ENCODE assay signal across 10 mouse cellular contexts in the genomic region with DNA sequence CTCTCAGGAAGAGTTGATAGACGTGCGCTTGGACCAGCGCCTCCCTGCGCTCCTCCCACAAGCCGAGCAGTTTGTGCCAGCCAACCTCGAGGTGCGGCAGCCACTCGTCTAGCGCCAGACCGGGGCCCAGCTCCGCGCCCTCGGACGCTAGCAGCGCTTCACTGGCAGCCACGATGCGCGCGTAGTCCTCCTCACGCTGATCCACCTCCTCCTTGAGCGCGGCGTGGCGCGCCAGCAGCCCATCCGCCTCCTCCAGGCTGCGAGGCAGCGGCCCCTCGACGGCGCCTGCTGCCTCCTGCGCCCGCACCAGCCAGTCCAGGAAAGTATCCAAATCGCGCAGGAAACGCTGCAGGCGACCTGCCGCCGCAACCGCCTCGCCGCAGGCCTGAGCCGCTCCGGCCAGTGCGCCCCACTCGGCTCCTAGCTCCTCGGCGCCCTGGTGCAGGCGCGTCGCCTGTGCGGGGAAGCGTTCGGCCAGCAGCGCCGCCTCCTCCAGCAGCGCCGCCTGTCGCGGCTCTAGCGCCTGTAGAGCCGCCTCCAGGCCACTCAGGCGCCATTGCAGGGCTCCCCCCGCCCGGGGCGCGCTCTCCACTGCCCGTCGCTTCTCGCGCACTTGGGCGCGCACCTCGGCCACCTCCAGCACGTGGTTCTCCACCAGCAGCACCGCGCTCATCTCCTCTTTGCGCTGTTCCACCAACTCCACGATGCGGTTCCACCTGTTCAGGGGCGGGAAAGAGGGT. TPM values are rescaled to one million over a fixed set of nuclear protein-coding genes. Genes with fewer than 3 reads are reported as not detected.
DNase-seq lines count a peak whose midpoint lies in the region; ATAC-seq and TF ChIP-seq lines count a peak whose summit lies in the region.
"Had no signal": no experiment of that assay in that cellular context is flagged by ENCODE, and none has a peak within 500 bp of the region (broad histone marks: within the 10 kb centered on the region; RNA-seq: fewer than 3 reads in every experiment).

No protein-coding gene starts in this region.

- WGBS in heart, embryonic 12.5 days, result 5% methylated on average over 74 of the region's 81 CpGs
- WGBS in forebrain, embryonic 11.5 days, result 8% methylated on average over 81 of the region's 81 CpGs
- WGBS in limb, embryonic 12.5 days, result 6% methylated on average over 81 of the region's 81 CpGs

- peak overlapping the region; percentile 21 for H3K4me3 ChIP-seq in heart, embryonic 12.5 days
- H3K4me3 ChIP-seq in ES-Bruce4 (ENCODE audit: low read depth, low read length), result peak overlapping the region; percentile 57
- H3K4me3 ChIP-seq in forebrain, embryonic 11.5 days (ENCODE audit: low read depth, low read length), result no peak overlapping the region
- H3K4me3 ChIP-seq in limb, embryonic 12.5 days (replicated peaks), result peak overlapping the region; percentile 25

- TF ChIP-seq POLR2A in ES-Bruce4 (IDR thresholded peaks at IDR 0.05; ENCODE audit: insufficient read depth, low read length), result no peak

- H3K4me2 ChIP-seq in heart, embryonic 12.5 days, result peak overlapping the region; percentile 51
- peak overlapping the region; percentile 21; the same call in 1 of the 2 replicates for H3K4me2 ChIP-seq in forebrain, embryonic 11.5 days (ENCODE audit: low read depth, low read length, severe bottlenecking)
- peak overlapping the region; percentile 37 for H3K4me2 ChIP-seq in limb, embryonic 12.5 days

- TF ChIP-seq CTCF in ES-Bruce4 (IDR thresholded peaks at IDR 0.05; ENCODE audit: low read depth, low read length), result no peak

- H3K9ac ChIP-seq in heart, embryonic 12.5 days, result no peak overlapping the region
- H3K9ac ChIP-seq in ES-Bruce4 (ENCODE audit: low read depth, poor library complexity, severe bottlenecking), result peak overlapping the region; percentile 68
- no peak overlapping the region for H3K9ac ChIP-seq in forebrain, embryonic 11.5 days (ENCODE audit: low read length)
- no peak overlapping the region for H3K9ac ChIP-seq in limb, embryonic 12.5 days (replicated peaks)

- H3K36me3 ChIP-seq in heart, embryonic 12.5 days, result no peaks in the 10 kb centered on the region
- no peaks in the 10 kb centered on the region for H3K36me3 ChIP-seq in ES-Bruce4 (ENCODE audit: control insufficient read depth, insufficient read depth, low read length, poor library complexity, severe bottlenecking)
- H3K36me3 ChIP-seq in forebrain, embryonic 11.5 days (ENCODE audit: control insufficient read depth, insufficient read depth, low read length), result no peaks in the 10 kb centered on the region
- H3K36me3 ChIP-seq in limb, embryonic 12.5 days, result no peaks in the 10 kb centered on the region

- no peak for TF ChIP-seq EP300 in ES-Bruce4 (IDR thresholded peaks at IDR 0.05; ENCODE audit: insufficient read depth, low read depth, low read length)

- DNase-seq in heart, adult 9 months (ENCODE audit: low spot score in 2 of 2), result no peak
- peak; percentile 55 for DNase-seq in forebrain, embryonic 11.5 days (ENCODE audit: low spot score)
- no peak for DNase-seq in spleen, postnatal 14 days (ENCODE audit: low spot score in 2 of 2)

- ATAC-seq in heart, embryonic 12.5 days (ENCODE audit: insufficient number of reproducible peaks, low FRiP score), result no peak
- ATAC-seq in forebrain, embryonic 11.5 days (replicated peaks; ENCODE audit: low FRiP score), result no peak
- ATAC-seq in limb, embryonic 12.5 days (ENCODE audit: insufficient number of reproducible peaks, insufficient read depth, low FRiP score, low TSS enrichment, low read depth), result no peak
- no peak for ATAC-seq in megakaryocyte-erythroid progenitor cell, adult 5-6 weeks (replicated peaks; ENCODE audit: low FRiP score, low TSS enrichment, poor library complexity, severe bottlenecking)
- ATAC-seq in erythroblast, adult 5-6 weeks (replicated peaks; ENCODE audit: low FRiP score, poor library complexity, severe bottlenecking), result no peak
- ATAC-seq: CD4-positive, CD25-positive, alpha-beta regulatory T cell, adult 4 months had no signal

- H3K4me1 ChIP-seq in heart, embryonic 12.5 days (replicated peaks), result peaks cover 17% of the 10 kb centered on the region
- H3K4me1 ChIP-seq in ES-Bruce4 (ENCODE audit: control insufficient read depth, insufficient read depth, low read length), result no peaks in the 10 kb centered on the region
- H3K4me1 ChIP-seq in forebrain, embryonic 11.5 days (replicated peaks; ENCODE audit: control insufficient read depth, insufficient read depth, low read length), result peaks cover 2% of the 10 kb centered on the region
- peaks cover 21% of the 10 kb centered on the region for H3K4me1 ChIP-seq in limb, embryonic 12.5 days (replicated peaks)

- H3K27ac ChIP-seq in heart, embryonic 12.5 days (ENCODE audit: poor library complexity, severe bottlenecking), result no peak overlapping the region
- H3K27ac ChIP-seq in ES-Bruce4 (ENCODE audit: insufficient read depth, low read length), result no peak overlapping the region
- H3K27ac ChIP-seq in forebrain, embryonic 11.5 days (ENCODE audit: low read depth, low read length), result no peak overlapping the region
- no peak overlapping the region for H3K27ac ChIP-seq in limb, embryonic 12.5 days

- peaks cover 7% of the 10 kb centered on the region for H3K9me3 ChIP-seq in heart, embryonic 12.5 days (replicated peaks)
- H3K9me3 ChIP-seq in ES-Bruce4 (replicated peaks; ENCODE audit: control insufficient read depth, insufficient read depth, low read length, poor library complexity, severe bottlenecking), result no peaks in the 10 kb centered on the region
- peaks cover 5% of the 10 kb centered on the region; the same call in 1 of the 2 replicates for H3K9me3 ChIP-seq in forebrain, embryonic 11.5 days (ENCODE audit: control insufficient read depth, low read length)
- H3K9me3 ChIP-seq in limb, embryonic 12.5 days, result peaks cover 16% of the 10 kb centered on the region

- peaks cover 98% of the 10 kb centered on the region for H3K27me3 ChIP-seq in heart, embryonic 12.5 days (replicated peaks)
- H3K27me3 ChIP-seq in ES-Bruce4 (ENCODE audit: control insufficient read depth, insufficient read depth, low read length, poor library complexity, severe bottlenecking), result no peaks in the 10 kb centered on the region
- H3K27me3 ChIP-seq in forebrain, embryonic 11.5 days (ENCODE audit: control insufficient read depth, insufficient read depth, low read length), result peaks cover 66% of the 10 kb centered on the region
- H3K27me3 ChIP-seq in limb, embryonic 12.5 days, result peaks cover 98% of the 10 kb centered on the region

RNA-seq across cellular contexts. Expression of gene Sptbn4, which starts 43.1 kb away (rescaled TPM):
- polyA plus RNA-seq in heart, embryonic 12.5 days (2016; fragmentation: Nextera tagmentation; extraction: Ambion mirVana), result 0.26 TPM in 2 replicates
- 6.0 and 7.3 TPM in 2 replicates for polyA plus RNA-seq in ES-Bruce4 (2011; ENCODE audit: insufficient read depth, insufficient read length, low read depth, missing spikeins)
- polyA plus RNA-seq in forebrain, embryonic 11.5 days (2014; fragmentation: Nextera tagmentation; extraction: Ambion mirVana), result 0.19 and 0.28 TPM in 2 replicates
- polyA plus RNA-seq in limb, embryonic 12.5 days (2016; fragmentation: Nextera tagmentation; extraction: Ambion mirVana), result 0.26 and 0.41 TPM in 2 replicates
- 0.09 and 0.37 TPM in 2 replicates for total RNA-seq in megakaryocyte-erythroid progenitor cell, adult 5-6 weeks (2014; fragmentation: Nextera tagmentation)
- total RNA-seq in megakaryocyte-erythroid progenitor cell, adult 5-6 weeks (2017), result 0.15 TPM in 1 of 2 replicates, not detected in the other
- total RNA-seq in erythroblast, adult 5-6 weeks (2015; ENCODE audit: low replicate concordance), result 0.42 TPM in 1 of 2 replicates, not detected in the other
- total RNA-seq in erythroblast, adult 5-6 weeks (2017; ENCODE audit: low replicate concordance), result 0.17 and 0.28 TPM in 2 replicates

RNA-seq across cellular contexts. Expression of gene Blvrb, which starts 43.4 kb away (rescaled TPM):
- polyA plus RNA-seq in heart, embryonic 12.5 days (2016; fragmentation: Nextera tagmentation; extraction: Ambion mirVana), result 68.4 and 82.4 TPM in 2 replicates
- 44.1 and 44.3 TPM in 2 replicates for polyA plus RNA-seq in ES-Bruce4 (2011; ENCODE audit: insufficient read depth, insufficient read length, low read depth, missing spikeins)
- 34.4 and 38.0 TPM in 2 replicates for polyA plus RNA-seq in forebrain, embryonic 11.5 days (2014; fragmentation: Nextera tagmentation; extraction: Ambion mirVana)
- polyA plus RNA-seq in limb, embryonic 12.5 days (2016; fragmentation: Nextera tagmentation; extraction: Ambion mirVana), result 34.1 and 38.8 TPM in 2 replicates
- 667 and 741 TPM in 2 replicates for total RNA-seq in megakaryocyte-erythroid progenitor cell, adult 5-6 weeks (2014; fragmentation: Nextera tagmentation)
- 183 and 213 TPM in 2 replicates for total RNA-seq in megakaryocyte-erythroid progenitor cell, adult 5-6 weeks (2017)
- 379 and 403 TPM in 2 replicates for total RNA-seq in erythroblast, adult 5-6 weeks (2015; ENCODE audit: low replicate concordance)
- 431 and 604 TPM in 2 replicates for total RNA-seq in erythroblast, adult 5-6 weeks (2017; ENCODE audit: low replicate concordance)

RNA-seq across cellular contexts. Expression of gene Gm20479, which starts 47.2 kb away (rescaled TPM):
- polyA plus RNA-seq in heart, embryonic 12.5 days (2016; fragmentation: Nextera tagmentation; extraction: Ambion mirVana), result 1.2 and 1.5 TPM in 2 replicates
- polyA plus RNA-seq in ES-Bruce4 (2011; ENCODE audit: insufficient read depth, insufficient read length, low read depth, missing spikeins), result 15.8 and 17.1 TPM in 2 replicates
- not detected in 2 replicates for polyA plus RNA-seq in forebrain, embryonic 11.5 days (2014; fragmentation: Nextera tagmentation; extraction: Ambion mirVana)
- polyA plus RNA-seq in limb, embryonic 12.5 days (2016; fragmentation: Nextera tagmentation; extraction: Ambion mirVana), result 0.42 TPM in 1 of 2 replicates, not detected in the other
- total RNA-seq in megakaryocyte-erythroid progenitor cell, adult 5-6 weeks (2014; fragmentation: Nextera tagmentation), result not detected in 2 replicates
- not detected in 2 replicates for total RNA-seq in megakaryocyte-erythroid progenitor cell, adult 5-6 weeks (2017)
- total RNA-seq in erythroblast, adult 5-6 weeks (2015; ENCODE audit: low replicate concordance), result not detected in 2 replicates
- not detected in 2 replicates for total RNA-seq in erythroblast, adult 5-6 weeks (2017; ENCODE audit: low replicate concordance)
- polyA plus RNA-seq: CD4-positive, CD25-positive, alpha-beta regulatory T cell, adult 4 months; neural tube, embryonic 14.5 days had no signal

RNA-seq across cellular contexts. Expression of gene Shkbp1, which starts 48.6 kb away (rescaled TPM):
- 35.4 and 39.4 TPM in 2 replicates for polyA plus RNA-seq in heart, embryonic 12.5 days (2016; fragmentation: Nextera tagmentation; extraction: Ambion mirVana)
- 43.6 and 44.5 TPM in 2 replicates for polyA plus RNA-seq in ES-Bruce4 (2011; ENCODE audit: insufficient read depth, insufficient read length, low read depth, missing spikeins)
- polyA plus RNA-seq in forebrain, embryonic 11.5 days (2014; fragmentation: Nextera tagmentation; extraction: Ambion mirVana), result 64.3 and 67.6 TPM in 2 replicates
- polyA plus RNA-seq in limb, embryonic 12.5 days (2016; fragmentation: Nextera tagmentation; extraction: Ambion mirVana), result 59.5 and 59.9 TPM in 2 replicates
- 39.2 and 72.7 TPM in 2 replicates for total RNA-seq in megakaryocyte-erythroid progenitor cell, adult 5-6 weeks (2014; fragmentation: Nextera tagmentation)
- total RNA-seq in megakaryocyte-erythroid progenitor cell, adult 5-6 weeks (2017), result 20.6 and 35.1 TPM in 2 replicates
- 9.0 and 13.3 TPM in 2 replicates for total RNA-seq in erythroblast, adult 5-6 weeks (2015; ENCODE audit: low replicate concordance)
- 3.4 and 10.0 TPM in 2 replicates for total RNA-seq in erythroblast, adult 5-6 weeks (2017; ENCODE audit: low replicate concordance)
